Mouse (Mus musculus): ENCODE measurements around the gene Ddt. TPM values are rescaled to one million over a fixed set of nuclear protein-coding genes. Genes with fewer than 3 reads are reported as not detected.
"Not testable (repeated sequence)": the region's sequence is repeated elsewhere in the genome, so short reads cannot be mapped to it uniquely, and the experiment has no call there.

Gene Ddt
- polyA plus RNA-seq, 1 experiment from 2014 or later: 47.3 TPM

DNA sequence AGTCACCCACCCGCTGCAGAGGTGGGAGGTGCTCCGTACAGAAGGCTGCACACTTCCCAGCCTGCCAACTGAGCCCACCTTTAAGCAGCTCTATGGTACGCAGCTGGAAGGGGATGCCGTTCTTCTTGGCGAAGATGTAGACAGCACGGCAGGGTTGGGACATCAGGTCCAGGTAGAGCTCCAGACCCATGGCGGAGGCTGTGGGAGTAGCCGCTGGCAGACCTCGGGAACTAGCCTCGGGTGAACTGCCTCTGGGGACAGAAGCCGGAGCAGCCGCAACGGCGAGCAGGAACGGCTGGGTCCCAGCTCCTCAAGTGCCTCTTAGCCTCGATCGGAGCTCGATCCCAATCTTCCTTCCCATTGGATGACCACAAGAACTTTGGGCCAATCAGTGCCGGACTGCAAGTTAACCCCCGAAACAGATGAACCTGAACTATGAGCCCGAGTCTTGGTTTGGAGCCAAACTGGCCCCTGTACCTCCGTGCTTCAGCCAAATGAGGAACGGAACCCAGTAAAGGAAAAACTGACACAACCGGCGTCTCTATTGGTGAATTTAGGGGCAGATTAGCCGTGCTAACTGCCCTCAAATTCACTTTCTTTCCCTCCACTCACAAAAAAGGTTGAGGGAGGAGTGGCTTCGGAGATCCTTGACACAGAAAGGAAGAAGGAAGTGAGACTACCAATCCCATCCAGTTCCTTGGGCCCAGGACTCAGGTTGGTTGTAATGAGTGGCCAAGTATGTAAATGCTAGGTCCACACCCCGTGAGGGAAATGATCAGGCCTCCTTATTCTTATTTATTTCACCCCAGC is 7.8 kb upstream of the Ddt start, which contains the start of the genes Gm20441 and Gstt3:
Gm20441 (minus strand) TSS at position 186 of the 810 bp plus-strand sequence.
Gstt3 (minus strand) TSS at position 646 of the 810 bp plus-strand sequence.
- peak within 1 kb of the TSS; percentile 32 for H3K27ac ChIP-seq
- 2% methylated on average over 28 of the region's 28 CpGs for WGBS (ENCODE audit: missing documents)
- H3K79me2 ChIP-seq (ENCODE audit: inconsistent target): no peaks in the 10 kb centered on the region
- no peaks in the 10 kb centered on the region for H3K36me3 ChIP-seq (ENCODE audit: inconsistent target)
- H3K4me3 ChIP-seq (ENCODE audit: inconsistent target): peak within 1 kb of the TSS; percentile 49

DNA sequence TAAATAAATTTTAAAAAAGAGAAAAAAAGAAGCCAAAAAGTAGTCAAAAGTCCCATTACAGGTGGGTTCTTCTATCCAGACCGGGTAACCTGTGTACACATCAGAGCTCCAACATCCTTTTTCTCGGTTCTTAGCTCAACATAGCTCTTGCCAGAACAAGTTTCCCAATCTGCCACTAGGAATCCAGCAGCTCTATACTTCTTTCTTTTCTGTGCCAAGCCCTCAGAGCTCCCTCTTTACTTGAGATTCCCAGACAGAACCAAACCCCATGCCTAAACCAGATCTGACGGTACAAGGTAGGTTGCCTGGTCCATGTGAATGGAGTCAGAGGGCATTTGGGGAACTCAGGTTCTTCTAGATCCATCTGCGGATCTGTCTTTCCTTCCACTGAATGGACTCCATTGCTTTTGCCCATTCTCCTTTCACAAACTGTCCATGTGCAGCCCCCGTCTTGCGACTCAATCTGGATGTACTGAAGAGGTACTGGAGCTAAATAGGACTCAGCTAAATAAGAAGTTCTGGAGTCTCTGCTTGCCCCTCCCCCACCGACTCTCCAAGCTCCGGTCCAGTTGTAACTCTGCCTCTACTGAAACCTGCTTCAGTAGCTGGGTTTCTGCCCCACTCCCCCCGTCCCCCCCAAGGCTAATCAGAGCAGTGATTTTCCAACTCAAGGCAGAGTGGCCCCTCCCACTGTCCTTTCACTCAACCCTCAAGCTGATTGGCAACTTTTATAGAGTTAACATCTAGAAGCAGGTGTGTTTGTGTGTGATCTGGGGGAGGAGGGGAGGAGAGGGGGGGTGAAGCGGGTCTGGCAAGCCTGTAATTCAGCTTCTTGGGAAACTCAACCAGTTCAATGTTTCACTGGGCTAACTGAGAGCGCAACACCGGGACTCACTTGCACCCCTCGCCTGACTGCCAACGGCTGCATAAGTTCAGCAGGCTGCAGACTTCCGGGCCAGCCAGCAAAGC is 6.3 kb upstream of the Ddt start:
- Histone ChIP-seq H3K27ac (no peak overlapping the region), H3K36me3 (ENCODE audit: inconsistent target) (no peaks in the 10 kb centered on the region), H3K79me2 (ENCODE audit: inconsistent target) (no peaks in the 10 kb centered on the region), H3K4me3 (ENCODE audit: inconsistent target) (no peak overlapping the region)
- WGBS (ENCODE audit: missing documents): 63% methylated on average over 15 of the region's 15 CpGs

DNA sequence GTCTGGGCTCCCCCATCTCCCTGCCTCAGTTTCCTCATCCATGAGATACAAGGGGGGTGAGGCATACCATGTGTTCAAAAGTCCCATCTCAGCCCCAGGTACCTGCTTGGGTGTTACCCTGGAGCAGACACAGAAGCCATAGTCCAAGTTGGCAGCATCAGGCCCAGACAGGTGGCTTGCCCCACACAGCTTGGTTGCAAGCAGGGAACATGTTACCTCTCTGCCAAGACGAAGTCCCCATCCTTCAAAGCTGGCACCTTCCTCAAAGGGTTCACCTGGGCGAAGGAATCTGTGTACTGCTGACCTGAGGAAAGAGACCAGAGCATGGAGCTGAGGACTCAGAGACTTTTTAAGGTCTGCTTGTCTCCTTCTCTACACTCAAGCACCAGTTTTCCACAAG is 4.7 kb upstream of the Ddt start:
- WGBS (ENCODE audit: missing documents): 88% methylated on average over 2 of the region's 2 CpGs
- Histone ChIP-seq H3K27ac (no peak overlapping the region), H3K79me2 (ENCODE audit: inconsistent target) (no peaks in the 10 kb centered on the region), H3K36me3 (ENCODE audit: inconsistent target) (no peaks in the 10 kb centered on the region), H3K4me3 (ENCODE audit: inconsistent target) (no peak overlapping the region)

DNA sequence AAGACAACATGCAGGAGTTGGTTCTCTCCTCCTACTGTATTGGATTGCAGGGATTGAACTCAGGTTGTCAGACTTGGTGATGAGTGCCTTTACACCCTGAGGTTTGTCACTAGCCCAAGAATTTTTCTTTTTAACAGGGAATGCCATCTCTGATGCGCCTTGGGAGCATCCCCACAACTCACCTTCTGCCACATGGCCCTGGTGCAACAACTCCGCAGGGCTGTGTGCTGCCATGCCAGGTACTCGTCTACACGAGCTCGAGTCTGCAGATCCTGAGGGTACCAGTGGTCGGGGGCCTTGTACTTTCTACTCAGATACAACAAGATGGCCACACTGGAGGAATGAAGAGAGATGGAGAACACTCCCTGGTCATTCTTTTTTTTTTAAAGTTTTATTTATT is 3.3 kb upstream of the Ddt start:
- H3K27ac ChIP-seq: no peak overlapping the region
- H3K4me3 ChIP-seq (ENCODE audit: inconsistent target): no peak overlapping the region
- H3K79me2 ChIP-seq (ENCODE audit: inconsistent target): no peaks in the 10 kb centered on the region
- H3K36me3 ChIP-seq (ENCODE audit: inconsistent target): no peaks in the 10 kb centered on the region
- 91% methylated on average over 6 of the region's 6 CpGs for WGBS (ENCODE audit: missing documents)

DNA sequence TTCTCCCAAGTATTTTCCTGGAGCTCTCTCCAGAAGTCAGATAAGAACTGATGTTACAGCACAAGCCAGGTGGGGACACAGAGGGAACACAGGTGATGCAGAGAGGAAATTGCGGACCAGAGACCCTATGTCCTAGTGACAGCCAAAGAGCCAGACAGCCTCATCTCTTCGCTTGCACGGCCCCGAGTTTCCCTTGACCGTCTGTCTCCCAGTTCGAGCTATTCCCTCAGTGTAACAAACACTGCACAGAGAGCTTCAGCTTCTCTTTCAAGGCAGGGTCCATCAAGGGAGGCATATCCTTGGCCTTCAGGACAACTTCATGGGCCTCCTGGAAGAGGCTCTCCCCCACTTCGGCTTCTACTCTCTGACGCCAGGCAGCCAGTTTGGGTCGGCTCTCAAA is 1.4 kb upstream of the Ddt start:
- H3K79me2 ChIP-seq (ENCODE audit: inconsistent target): no peaks in the 10 kb centered on the region
- H3K4me3 ChIP-seq (ENCODE audit: inconsistent target): no peak overlapping the region
- H3K27ac ChIP-seq: no peak overlapping the region
- WGBS (ENCODE audit: missing documents): 98% methylated on average over 9 of the region's 9 CpGs
- no peaks in the 10 kb centered on the region for H3K36me3 ChIP-seq (ENCODE audit: inconsistent target)

DNA sequence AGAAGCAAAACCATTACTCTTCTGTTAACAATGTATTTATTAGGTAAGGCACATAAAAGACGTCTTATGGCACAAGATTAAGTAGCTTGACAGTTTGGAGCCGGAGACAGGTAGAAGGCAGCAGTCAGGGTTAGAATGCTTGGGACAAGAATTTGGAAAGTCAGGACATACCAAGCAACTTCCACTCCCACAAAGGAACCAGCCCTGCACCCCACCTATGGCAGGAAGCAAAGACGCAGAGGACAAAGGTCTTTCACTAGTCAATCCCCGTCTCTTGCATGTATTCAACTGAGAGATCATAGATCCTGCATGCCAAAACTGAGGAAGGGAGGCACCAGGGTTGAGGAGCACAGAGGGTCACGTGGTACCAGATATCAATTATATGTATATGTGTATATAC is 888 bp upstream of the Ddt start:
- 95% methylated on average over 5 of the region's 5 CpGs for WGBS (ENCODE audit: missing documents)
- no peak overlapping the region for H3K27ac ChIP-seq
- no peaks in the 10 kb centered on the region for H3K36me3 ChIP-seq (ENCODE audit: inconsistent target)
- no peak overlapping the region for H3K4me3 ChIP-seq (ENCODE audit: inconsistent target)
- no peaks in the 10 kb centered on the region for H3K79me2 ChIP-seq (ENCODE audit: inconsistent target)

DNA sequence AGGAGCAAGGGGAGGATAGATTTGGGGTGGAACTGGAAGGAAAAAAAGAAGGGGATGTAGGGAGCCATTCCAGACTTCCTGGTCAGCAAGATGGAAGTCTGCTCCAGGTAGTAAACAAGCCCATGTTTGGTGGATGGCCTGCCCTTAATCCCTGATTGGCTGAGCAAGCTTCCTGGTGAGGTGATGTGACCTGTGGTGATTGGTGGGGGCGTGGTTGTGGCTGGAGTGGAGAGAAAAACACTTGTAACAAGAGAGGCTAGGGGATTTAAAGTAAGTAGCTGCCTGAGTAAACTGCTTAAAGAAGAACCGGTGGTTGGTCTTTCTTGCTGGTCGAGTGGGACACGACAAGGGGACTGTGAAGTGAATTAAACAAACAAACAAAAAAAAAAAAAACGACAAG is 5.5 kb downstream of the Ddt start:
- H3K36me3 ChIP-seq (ENCODE audit: inconsistent target); H3K4me3 ChIP-seq (ENCODE audit: inconsistent target); H3K27ac ChIP-seq: not testable (repeated sequence)
- 62% methylated on average over 5 of the region's 5 CpGs for WGBS (ENCODE audit: missing documents)
- peaks cover 12% of the 10 kb centered on the region for H3K79me2 ChIP-seq (ENCODE audit: inconsistent target)

DNA sequence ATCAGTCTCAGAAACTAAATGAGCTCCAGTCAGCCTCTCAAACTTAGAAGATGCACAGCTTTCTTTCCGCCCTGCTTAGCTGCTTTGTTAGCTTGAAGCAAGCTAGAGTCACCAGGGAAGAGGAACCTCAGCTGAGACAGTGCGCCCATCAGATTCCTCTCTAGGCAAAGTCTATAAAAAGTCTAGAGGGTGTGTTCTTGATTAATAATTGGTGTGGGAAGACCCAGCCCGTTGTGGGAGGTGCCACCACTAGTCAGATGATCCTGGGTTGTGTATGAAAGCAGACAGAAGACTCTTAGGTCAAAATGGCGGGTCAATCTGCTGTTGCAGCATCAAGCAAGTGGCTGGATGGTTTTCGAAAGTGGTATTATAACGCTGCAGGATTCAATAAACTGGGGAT is 6.4 kb downstream of the Ddt start:
- Histone ChIP-seq H3K36me3 (ENCODE audit: inconsistent target) (no peaks in the 10 kb centered on the region), H3K79me2 (ENCODE audit: inconsistent target) (peaks cover 21% of the 10 kb centered on the region), H3K4me3 (ENCODE audit: inconsistent target) (no peak overlapping the region), H3K27ac (no peak overlapping the region)
- 82% methylated on average over 6 of the region's 6 CpGs for WGBS (ENCODE audit: missing documents)

DNA sequence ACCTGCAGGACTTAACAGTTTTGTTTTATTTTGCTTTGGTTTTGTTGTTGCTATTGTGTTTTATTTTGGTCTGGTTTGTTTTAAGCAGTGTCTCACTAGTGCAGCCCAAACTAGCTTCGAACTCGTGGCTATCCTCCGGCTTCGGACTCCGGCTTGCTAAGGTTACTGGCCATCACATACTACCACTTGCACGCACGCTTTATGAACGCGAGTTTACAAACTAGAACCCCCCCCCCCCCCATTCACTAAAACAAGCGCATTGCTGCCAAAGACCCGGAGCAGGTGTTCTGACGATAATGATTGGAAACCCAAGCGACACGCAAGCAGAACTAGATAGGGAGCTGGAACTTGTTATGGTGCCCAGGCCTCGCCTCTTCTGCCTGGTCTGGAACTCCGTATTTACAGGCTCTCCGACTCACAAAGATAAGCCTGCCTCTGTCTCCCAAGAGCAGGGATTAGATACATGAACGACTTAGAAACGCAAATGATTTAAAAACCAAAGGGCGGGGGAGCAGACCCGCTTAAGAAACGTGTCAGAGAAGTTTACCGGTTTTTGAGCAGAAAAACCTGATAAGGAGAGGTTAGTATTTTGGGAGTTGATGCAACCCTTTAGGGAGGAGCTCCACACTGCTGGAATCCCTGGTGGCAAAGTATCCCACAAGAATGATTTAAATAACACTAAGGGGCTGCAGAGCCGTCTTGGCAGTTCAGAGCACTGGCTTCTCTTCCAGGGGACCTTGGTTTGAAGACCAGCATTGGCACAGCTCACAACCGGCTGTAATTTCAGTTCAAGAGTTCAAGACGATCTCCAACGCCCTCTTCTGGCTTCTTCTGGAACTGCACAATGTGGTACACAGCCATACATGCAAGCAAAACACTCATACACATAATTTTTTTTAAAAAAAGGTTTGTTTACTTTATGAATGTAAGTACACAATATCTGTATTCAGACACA is 8.4 kb downstream of the Ddt start:
- Histone ChIP-seq H3K36me3 (ENCODE audit: inconsistent target) (no peaks in the 10 kb centered on the region), H3K27ac (peak overlapping the region; percentile 33), H3K79me2 (ENCODE audit: inconsistent target) (peaks cover 42% of the 10 kb centered on the region), H3K4me3 (ENCODE audit: inconsistent target) (peak overlapping the region; percentile 86)
- under 1% methylated on average over 26 of the region's 27 CpGs for WGBS (ENCODE audit: missing documents)

DNA sequence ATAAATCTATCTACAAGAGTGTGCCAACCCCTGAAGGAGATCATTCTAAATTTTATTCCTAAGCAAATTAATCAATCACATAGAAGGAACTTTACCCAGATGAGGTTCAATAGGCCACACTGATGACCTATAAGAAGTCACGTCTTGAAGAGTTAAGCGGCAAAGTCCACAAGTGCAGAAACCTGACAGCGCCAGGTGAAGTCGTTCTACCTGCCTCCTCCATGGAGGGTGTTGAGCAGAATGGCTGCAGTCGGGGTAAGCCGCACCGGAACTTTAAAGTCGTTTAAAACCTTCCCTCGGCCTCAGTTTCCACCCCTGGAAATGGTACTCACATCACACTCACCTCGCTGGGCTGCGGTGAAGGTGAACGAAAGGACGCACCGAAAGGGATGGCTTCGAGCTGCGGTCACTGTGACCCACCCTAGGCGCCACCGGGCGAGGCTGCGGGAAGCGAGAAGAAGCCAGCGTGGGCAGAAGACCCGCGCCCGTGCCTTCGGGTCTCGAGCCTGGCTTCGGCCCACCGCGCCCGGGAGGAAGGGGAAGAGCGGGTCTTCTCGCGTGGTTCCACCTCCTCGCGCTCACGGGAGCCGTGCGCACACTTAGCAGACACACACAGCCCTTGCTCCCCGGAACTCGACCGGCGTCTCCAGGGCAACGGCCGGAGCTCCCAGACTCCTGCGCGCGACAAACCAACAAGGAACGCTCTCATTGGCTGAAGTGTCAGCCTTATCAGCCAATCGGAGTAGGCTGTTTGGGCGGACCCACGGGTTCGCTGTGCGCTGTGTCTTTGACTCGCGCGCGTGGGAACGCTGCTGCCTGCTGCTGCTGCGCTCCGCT is 9.3 kb downstream of the Ddt start, which contains the start of gene Cabin1:
Cabin1 (minus strand) TSS at position 660 of the 837 bp plus-strand sequence.
- Histone ChIP-seq H3K36me3 (ENCODE audit: inconsistent target) (no peaks in the 10 kb centered on the region), H3K79me2 (ENCODE audit: inconsistent target) (peaks cover 51% of the 10 kb centered on the region), H3K4me3 (ENCODE audit: inconsistent target) (peak within 1 kb of the TSS; percentile 86), H3K27ac (peak within 1 kb of the TSS; percentile 33)
- WGBS (ENCODE audit: missing documents): under 1% methylated on average over 49 of the region's 61 CpGs

DNA sequence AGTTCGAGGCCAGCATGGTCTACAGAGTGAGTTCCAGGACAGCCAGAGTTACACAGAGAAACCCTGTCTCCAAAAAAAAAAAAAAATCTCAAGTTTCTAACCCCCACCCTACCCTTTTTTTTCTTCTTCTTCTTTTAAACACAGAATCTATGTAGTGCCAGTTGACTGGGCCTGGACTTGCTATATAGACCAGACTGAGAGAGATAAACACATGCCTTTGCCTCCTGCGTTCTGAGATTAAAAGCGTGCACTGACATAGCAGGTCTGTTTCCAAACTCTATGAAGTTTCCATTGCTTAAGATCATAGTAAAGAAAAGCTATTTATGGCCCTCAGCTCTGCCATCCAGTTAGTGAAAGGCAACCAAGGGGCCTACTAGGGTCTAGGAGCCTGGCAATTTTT is 10.8 kb downstream of the Ddt start:
- WGBS (ENCODE audit: missing documents): 97% methylated on average over 3 of the region's 3 CpGs
- no peaks in the 10 kb centered on the region for H3K36me3 ChIP-seq (ENCODE audit: inconsistent target)
- H3K27ac ChIP-seq: no peak overlapping the region
- H3K4me3 ChIP-seq (ENCODE audit: inconsistent target): no peak overlapping the region
- H3K79me2 ChIP-seq (ENCODE audit: inconsistent target): peaks cover 54% of the 10 kb centered on the region

DNA sequence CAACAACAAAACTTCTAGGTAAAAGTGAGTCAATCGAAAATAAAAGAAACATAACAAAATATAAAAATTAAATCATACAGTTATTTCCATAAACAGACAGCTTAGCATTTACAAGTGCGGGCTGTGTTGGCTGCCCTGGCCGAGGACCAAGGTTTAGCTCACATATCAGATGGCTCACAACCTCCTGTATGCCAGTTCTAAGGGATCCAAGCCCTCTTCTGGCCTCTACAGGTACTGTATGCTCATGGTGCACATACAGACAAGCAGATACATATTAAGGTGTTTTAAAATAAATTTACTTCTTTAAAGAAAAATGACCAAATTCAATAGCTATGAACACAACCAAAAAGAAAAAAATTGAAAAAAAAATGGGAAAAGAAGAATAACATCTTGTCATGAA is 12.9 kb downstream of the Ddt start:
- Histone ChIP-seq H3K79me2 (ENCODE audit: inconsistent target) (peaks cover 54% of the 10 kb centered on the region), H3K36me3 (ENCODE audit: inconsistent target) (no peaks in the 10 kb centered on the region), H3K27ac (no peak overlapping the region), H3K4me3 (ENCODE audit: inconsistent target) (no peak overlapping the region)
- WGBS (ENCODE audit: missing documents): 97% methylated on average over 3 of the region's 3 CpGs

DNA sequence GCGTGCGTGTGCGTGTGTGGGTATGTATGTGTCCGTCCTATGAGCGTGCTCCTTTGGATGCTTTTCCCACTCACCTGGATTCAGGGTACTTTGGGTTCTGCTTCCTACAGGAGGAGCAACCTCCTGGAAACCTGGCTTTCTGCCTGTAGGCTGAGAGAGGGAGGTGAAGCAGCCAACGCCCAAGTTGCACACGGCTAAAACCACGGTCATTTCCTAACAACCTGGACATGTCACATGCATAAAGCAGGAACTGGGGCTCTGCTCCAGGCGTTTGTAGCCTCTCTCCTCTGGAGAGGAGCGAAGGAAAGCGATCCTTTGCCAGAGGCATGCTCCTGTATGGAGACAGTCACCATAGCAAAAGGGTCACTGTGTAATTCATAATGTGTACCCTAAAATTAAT is 16.5 kb downstream of the Ddt start:
- Histone ChIP-seq H3K79me2 (ENCODE audit: inconsistent target) (peaks cover 31% of the 10 kb centered on the region), H3K36me3 (ENCODE audit: inconsistent target) (peaks cover 24% of the 10 kb centered on the region), H3K4me3 (ENCODE audit: inconsistent target) (no peak overlapping the region), H3K27ac (no peak overlapping the region)
- WGBS (ENCODE audit: missing documents): 79% methylated on average over 11 of the region's 11 CpGs
